Comparison of ENCODE assay signal across 7 mouse cellular contexts in the genomic region with DNA sequence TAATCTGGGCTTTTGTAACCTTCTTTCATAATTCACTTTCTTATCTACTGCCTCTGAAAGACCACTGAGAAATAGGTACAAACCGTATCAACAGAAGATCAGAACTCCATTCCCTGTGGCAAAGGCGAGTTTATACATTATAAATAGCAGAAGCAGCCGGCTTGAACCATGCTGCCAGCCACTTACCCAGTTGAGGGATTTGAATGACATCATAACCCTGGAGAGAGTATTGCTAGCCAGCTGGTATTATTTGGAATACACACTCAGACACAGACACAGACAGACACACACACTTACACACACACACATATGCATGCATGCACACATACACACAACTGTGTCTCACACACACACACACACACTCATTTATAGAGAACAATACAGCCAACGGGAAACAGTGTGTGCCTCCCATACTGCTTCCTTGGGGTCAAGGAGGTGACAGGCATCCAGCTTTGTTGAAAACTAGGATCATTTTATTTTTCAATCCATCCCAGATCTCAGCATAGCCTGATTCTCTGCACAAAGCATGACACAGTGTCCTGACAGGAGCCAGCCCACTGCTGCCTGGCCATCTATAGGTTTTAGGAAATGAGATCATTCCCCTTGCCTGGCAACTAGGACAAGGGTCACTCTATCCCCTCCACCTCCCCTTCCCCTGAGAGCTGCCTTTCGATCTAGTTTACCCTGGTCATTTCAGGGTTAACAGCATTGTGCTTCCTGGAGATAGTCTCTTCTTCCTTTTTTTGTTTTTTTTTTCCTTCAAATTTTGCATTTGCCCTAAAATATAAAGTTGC. TPM values are rescaled to one million over a fixed set of nuclear protein-coding genes. Genes with fewer than 3 reads are reported as not detected.
DNase-seq lines count a peak whose midpoint lies in the region; ATAC-seq and TF ChIP-seq lines count a peak whose summit lies in the region.

Gene Igf1, plus strand, starts transcription at position 253 of the 794 bp plus-strand sequence.

- no peak within 1 kb of the TSS for H3K9ac ChIP-seq in forebrain, embryonic 11.5 days (ENCODE audit: low read length)
- H3K9ac ChIP-seq in hindbrain, embryonic 12.5 days: no peak within 1 kb of the TSS
- H3K9ac ChIP-seq in midbrain, embryonic 15.5 days: no peak within 1 kb of the TSS

- H3K27ac ChIP-seq in spleen, adult 2 months (ENCODE audit: insufficient read depth, low read length): no peak within 1 kb of the TSS
- no peak within 1 kb of the TSS for H3K27ac ChIP-seq in forebrain, embryonic 11.5 days (ENCODE audit: low read depth, low read length)
- peak within 1 kb of the TSS; percentile 44; the same call in 1 of the 2 replicates for H3K27ac ChIP-seq in hindbrain, embryonic 12.5 days
- peak within 1 kb of the TSS; percentile 8; the same call in 1 of the 2 replicates for H3K27ac ChIP-seq in midbrain, embryonic 15.5 days

- 0 out of 2 replicates have a peak within 1 kb of the TSS, but pooled peaks have one; percentile 5 for H3K4me2 ChIP-seq in forebrain, embryonic 11.5 days (ENCODE audit: low read depth, low read length, severe bottlenecking)
- H3K4me2 ChIP-seq in hindbrain, embryonic 12.5 days (replicated peaks): 0 out of 2 replicates have a peak within 1 kb of the TSS, but pooled peaks have one; percentile 81
- H3K4me2 ChIP-seq in midbrain, embryonic 15.5 days: peak within 1 kb of the TSS; percentile 84

- DNase-seq in spleen, adult 2 months (ENCODE audit: low read depth in 1 of 2, low spot score in 2 of 2): no peak
- no peak for DNase-seq in spleen, postnatal 14 days (ENCODE audit: low spot score in 2 of 2)
- no peak for DNase-seq in forebrain, embryonic 11.5 days (ENCODE audit: low spot score)
- DNase-seq in right cerebral cortex, adult 18-20 months: no peak
- no peak for DNase-seq in right cerebral cortex, postnatal 36 days (ENCODE audit: low spot score in 2 of 2)

- H3K4me1 ChIP-seq in spleen, adult 2 months (ENCODE audit: control insufficient read depth, insufficient read depth, insufficient read length): no peaks in the 10 kb centered on the region
- H3K4me1 ChIP-seq in forebrain, embryonic 11.5 days (replicated peaks; ENCODE audit: control insufficient read depth, insufficient read depth, low read length): peaks cover 9% of the 10 kb centered on the region
- H3K4me1 ChIP-seq in hindbrain, embryonic 12.5 days: peaks cover 26% of the 10 kb centered on the region
- peaks cover 44% of the 10 kb centered on the region for H3K4me1 ChIP-seq in midbrain, embryonic 15.5 days

- WGBS in spleen, adult 2 months: 23% methylated on average over 5 of the region's 5 CpGs
- 54% methylated on average over 5 of the region's 5 CpGs for WGBS in forebrain, embryonic 11.5 days
- 34% methylated on average over 5 of the region's 5 CpGs for WGBS in hindbrain, embryonic 12.5 days
- 35% methylated on average over 5 of the region's 5 CpGs for WGBS in midbrain, embryonic 15.5 days

- H3K27me3 ChIP-seq in spleen, adult 2 months (ENCODE audit: control insufficient read depth, insufficient read depth, low read length): no peaks in the 10 kb centered on the region
- no peaks in the 10 kb centered on the region for H3K27me3 ChIP-seq in forebrain, embryonic 11.5 days (ENCODE audit: control insufficient read depth, insufficient read depth, low read length)
- H3K27me3 ChIP-seq in hindbrain, embryonic 12.5 days: 0 out of 2 replicates have a peak, but pooled peaks cover 5% of the 10 kb centered on the region
- 0 out of 2 replicates have a peak, but pooled peaks cover 5% of the 10 kb centered on the region for H3K27me3 ChIP-seq in midbrain, embryonic 15.5 days (replicated peaks)

- H3K36me3 ChIP-seq in spleen, adult 2 months (ENCODE audit: control insufficient read depth, insufficient read depth, low read length): no peaks in the 10 kb centered on the region
- no peaks in the 10 kb centered on the region for H3K36me3 ChIP-seq in forebrain, embryonic 11.5 days (ENCODE audit: control insufficient read depth, insufficient read depth, low read length)
- H3K36me3 ChIP-seq in hindbrain, embryonic 12.5 days: no peaks in the 10 kb centered on the region
- H3K36me3 ChIP-seq in midbrain, embryonic 15.5 days (replicated peaks): no peaks in the 10 kb centered on the region

- H3K9me3 ChIP-seq in forebrain, embryonic 11.5 days (ENCODE audit: control insufficient read depth, low read length): no peaks in the 10 kb centered on the region
- H3K9me3 ChIP-seq in hindbrain, embryonic 12.5 days (replicated peaks): no peaks in the 10 kb centered on the region
- H3K9me3 ChIP-seq in midbrain, embryonic 15.5 days: no peaks in the 10 kb centered on the region

- no peak for ATAC-seq in forebrain, embryonic 11.5 days (replicated peaks; ENCODE audit: low FRiP score)
- ATAC-seq in hindbrain, embryonic 12.5 days (ENCODE audit: low FRiP score): no peak
- ATAC-seq in midbrain, embryonic 15.5 days (replicated peaks): peak; percentile 22; the same call in 1 of the 2 replicates

- peak within 1 kb of the TSS; percentile 15; the same call in 1 of the 2 replicates for H3K4me3 ChIP-seq in spleen, adult 2 months (ENCODE audit: extremely low read depth, insufficient read depth, insufficient read length)
- H3K4me3 ChIP-seq in forebrain, embryonic 11.5 days (ENCODE audit: low read depth, low read length): no peak within 1 kb of the TSS
- 0 out of 2 replicates have a peak within 1 kb of the TSS, but pooled peaks have one; percentile 40 for H3K4me3 ChIP-seq in hindbrain, embryonic 12.5 days
- peak within 1 kb of the TSS; percentile 41 for H3K4me3 ChIP-seq in midbrain, embryonic 15.5 days

- no peak for TF ChIP-seq POLR2A in spleen, adult 2 months (IDR thresholded peaks at IDR 0.05; ENCODE audit: low read depth, low read length)

- TF ChIP-seq CTCF in spleen, adult 2 months (IDR thresholded peaks at IDR 0.05; ENCODE audit: extremely low read depth, insufficient read depth, insufficient read length, insufficient replicate concordance): no peak

RNA-seq across cellular contexts. Expression of gene Igf1, which starts in this region (rescaled TPM):
- 54.6 and 56.0 TPM in 2 replicates for polyA plus RNA-seq in spleen, adult 2 months (2012; rRNA removed)
- 21.1 and 23.7 TPM in 2 replicates for polyA plus RNA-seq in forebrain, embryonic 11.5 days (2014; fragmentation: Nextera tagmentation; extraction: Ambion mirVana)
- 21.3 and 32.7 TPM in 2 replicates for polyA plus RNA-seq in hindbrain, embryonic 12.5 days (2016; fragmentation: Nextera tagmentation; extraction: Ambion mirVana)
- polyA plus RNA-seq in midbrain, embryonic 15.5 days (2015; fragmentation: Nextera tagmentation; extraction: Ambion mirVana): 8.6 and 10.6 TPM in 2 replicates

Comparison
In these comparisons a context has a peak if more than half of its experiments do, and no peak if none do; other contexts are left out.
1. H3K27ac ChIP-seq: peak in hindbrain, embryonic 12.5 days (single experiment) and midbrain, embryonic 15.5 days (single experiment); none in spleen, adult 2 months (single experiment) and forebrain, embryonic 11.5 days (single experiment).
2. H3K4me2 ChIP-seq: peak in every context shown above with its lines; median percentile 84 in midbrain, embryonic 15.5 days; 81 in hindbrain, embryonic 12.5 days; 5 in forebrain, embryonic 11.5 days.